Mouse (Mus musculus) embryonic facial prominence, embryonic 12.5 days (tissue): ENCODE results near the gene Adh4. TPM values are rescaled to one million over a fixed set of nuclear protein-coding genes. Genes with fewer than 3 reads are reported as not detected.

ENCODE experiments used
- ATAC-seq: fragments of 200-750 bp; cut with Nextera tagmentation; 2 replicates; pipeline ENCODE4 v1.8.0; 2017; ENCODE audit not compliant: insufficient number of reproducible peaks, insufficient read depth, low FRiP score, low TSS enrichment
- H3K27ac ChIP-seq: fragments of 300-500 bp; sonication (generic); 2 replicates; pipeline ENCODE4 v1.5.1; 2016; ENCODE audit warnings: mild to moderate bottlenecking
- H3K27me3 ChIP-seq: fragments of 300-500 bp; sonication (generic); 2 replicates; pipeline ENCODE4 v1.6.1; 2016; ENCODE audit warnings: mild to moderate bottlenecking, moderate library complexity
- H3K36me3 ChIP-seq: fragments of 300-500 bp; sonication (generic); 2 replicates; pipeline ENCODE4 v1.6.1; 2016; ENCODE audit warnings: mild to moderate bottlenecking
- H3K4me1 ChIP-seq: fragments of 300-500 bp; sonication (generic); 2 replicates; pipeline ENCODE4 v1.6.1; 2016
- H3K4me2 ChIP-seq: fragments of 300-500 bp; sonication (generic); replicated peaks from 2 replicates; pipeline ENCODE4 v1.6.1; 2016; ENCODE audit warnings: mild to moderate bottlenecking, moderate library complexity
- H3K4me3 ChIP-seq: fragments of 300-500 bp; sonication (generic); 2 replicates; pipeline ENCODE4 v1.5.1; 2016; ENCODE audit warnings: mild to moderate bottlenecking
- H3K9ac ChIP-seq: fragments of 300-500 bp; sonication (generic); 2 replicates; pipeline ENCODE4 v1.6.1; 2016; ENCODE audit warnings: mild to moderate bottlenecking, moderate library complexity
- H3K9me3 ChIP-seq: fragments of 300-500 bp; sonication (generic); 2 replicates; pipeline ENCODE4 v1.6.1; 2016; ENCODE audit warnings: mild to moderate bottlenecking, moderate library complexity
- WGBS: fragments of 180-500 bp; shearing (Covaris S2); methylation state at CpG from one replicate; pipeline ENCODE4 v1.1.7; 2016; 5-methylcytosine and 5-hydroxymethylcytosine counted together
- polyA plus RNA-seq: library from polyadenylated mRNA; unstranded; fragments of >200 nt; fragmentation: Nextera tagmentation; extraction: Ambion mirVana; gene quantifications from 2 replicates; pipeline ENCODE4 v1.2.1, GENCODE M21; 2016

The Adh4 gene
- polyA plus RNA-seq, 1 experiment from 2014 or later, result not detected

- H3K4me2 ChIP-seq, result no peak overlapping the region
- no peaks in the 10 kb centered on the region for H3K4me1 ChIP-seq
- H3K27ac ChIP-seq, result no peak overlapping the region
- no peaks in the 10 kb centered on the region for H3K9me3 ChIP-seq
- H3K9ac ChIP-seq, result no peak overlapping the region
- 92% methylated on average over 8 of the region's 8 CpGs for WGBS
- H3K27me3 ChIP-seq, result no peaks in the 10 kb centered on the region
- no peak overlapping the region for H3K4me3 ChIP-seq
- ATAC-seq, result no peak
- H3K36me3 ChIP-seq, result peaks cover 22% of the 10 kb centered on the region
These were observed 64.2 kb downstream of the Adh4 start for GRCm38 (mm10) chr3:138479489-138479888.

Other genes with a start within 250 kb of the Adh4 start
- 0.10 and 0.29 TPM in 2 replicates for gene 4930579F01Rik, start 221.6 kb upstream of the Adh4 start, polyA plus RNA-seq
- gene Adh7, start 197.7 kb upstream of the Adh4 start, polyA plus RNA-seq, result 0.39 and 0.82 TPM in 2 replicates
- 0.58 and 0.90 TPM in 2 replicates for gene Adh1, start 154.5 kb upstream of the Adh4 start, polyA plus RNA-seq
- gene Adh6a, start 102.2 kb upstream of the Adh4 start, polyA plus RNA-seq, result not detected in 2 replicates
- 0.29 and 0.47 TPM in 2 replicates for gene Adh6b, start 73.7 kb upstream of the Adh4 start, polyA plus RNA-seq
- 236 and 237 TPM in 2 replicates for gene Adh5, start 27.6 kb downstream of the Adh4 start, polyA plus RNA-seq
- 43.9 and 46.6 TPM in 2 replicates for gene Metap1, start 74.0 kb downstream of the Adh4 start, polyA plus RNA-seq
- 369 and 406 TPM in 2 replicates for gene Eif4e, start 110.7 kb downstream of the Adh4 start, polyA plus RNA-seq